Mouse (Mus musculus) mouse trophoblast stem cell (cell line): Measurements from ENCODE around the gene Tfap4.

Source experiments
- in situ Hi-C, 2 experiments: fragments of 300-500 bp; cut with MseI, MboI; formaldehyde crosslinking; loops; 2 replicates in 1 of 2; 3 replicates in 1 of 2; pipeline ENCODE4 v1.15.1; 2025

Gene Tfap4

GRCm38 (mm10) chr16:4521074-4521667, 38.5 kb downstream of the Tfap4 start:
- in situ Hi-C loops, result no loop called here

- in situ Hi-C loops, result no loop called here
These were observed 39.0 kb downstream of the Tfap4 start for GRCm38 (mm10) chr16:4520673-4521072.

GRCm38 (mm10) chr16:4519825-4520224, 39.8 kb downstream of the Tfap4 start:
- in situ Hi-C loops, result no loop called here

GRCm38 (mm10) chr16:4519157-4519556, 40.5 kb downstream of the Tfap4 start:
- in situ Hi-C loops, result no loop called here

GRCm38 (mm10) chr16:4517906-4518305, 41.7 kb downstream of the Tfap4 start:
- in situ Hi-C loops, result no loop called here

GRCm38 (mm10) chr16:4514383-4514782, 45.3 kb downstream of the Tfap4 start:
- in situ Hi-C loops, result no loop called here

- in situ Hi-C loops, result no loop called here
These were observed 46.8 kb downstream of the Tfap4 start for GRCm38 (mm10) chr16:4512661-4513438.

- in situ Hi-C loops, result no loop called here
These were observed 48.3 kb downstream of the Tfap4 start for GRCm38 (mm10) chr16:4511371-4511770.

GRCm38 (mm10) chr16:4506181-4506580, 53.5 kb downstream of the Tfap4 start:
- in situ Hi-C loops, result no loop called here

- in situ Hi-C loops, result no loop called here
These were observed 56.2 kb downstream of the Tfap4 start for GRCm38 (mm10) chr16:4503495-4503894.

GRCm38 (mm10) chr16:4502568-4502967, 57.1 kb downstream of the Tfap4 start:
- in situ Hi-C loops, result no loop called here

- in situ Hi-C loops, result no loop called here
These were observed 58.0 kb downstream of the Tfap4 start for GRCm38 (mm10) chr16:4501703-4502102.

- in situ Hi-C loops, result no loop called here
These were observed 58.9 kb downstream of the Tfap4 start for GRCm38 (mm10) chr16:4500598-4501385.

- in situ Hi-C loops, result no loop called here
These were observed 61.7 kb downstream of the Tfap4 start for GRCm38 (mm10) chr16:4497762-4498607.

- in situ Hi-C loops, result no loop called here
These were observed 63.2 kb downstream of the Tfap4 start for GRCm38 (mm10) chr16:4496470-4496869.

- in situ Hi-C loops, result no loop called here
These were observed 63.8 kb downstream of the Tfap4 start for GRCm38 (mm10) chr16:4495861-4496260.
